Mouse (Mus musculus) neural tube, postnatal 0 days (tissue): ENCODE measurements around the gene Zscan4e. TPM values are rescaled to one million over a fixed set of nuclear protein-coding genes. Genes with fewer than 3 reads are reported as not detected.

ENCODE experiments used
- microRNA-seq: library from miRNA; unstranded; fragments of <30 nt; microRNA quantifications from one replicate; pipeline ENCODE4, GENCODE M21; 2016
- polyA plus RNA-seq: library from polyadenylated mRNA; unstranded; fragments of >200 nt; fragmentation: Nextera tagmentation; extraction: Ambion mirVana; gene quantifications from 2 replicates; pipeline ENCODE4 v1.2.1, GENCODE M21; 2015

Gene Zscan4e
- not detected in 2 replicates for polyA plus RNA-seq

DNA sequence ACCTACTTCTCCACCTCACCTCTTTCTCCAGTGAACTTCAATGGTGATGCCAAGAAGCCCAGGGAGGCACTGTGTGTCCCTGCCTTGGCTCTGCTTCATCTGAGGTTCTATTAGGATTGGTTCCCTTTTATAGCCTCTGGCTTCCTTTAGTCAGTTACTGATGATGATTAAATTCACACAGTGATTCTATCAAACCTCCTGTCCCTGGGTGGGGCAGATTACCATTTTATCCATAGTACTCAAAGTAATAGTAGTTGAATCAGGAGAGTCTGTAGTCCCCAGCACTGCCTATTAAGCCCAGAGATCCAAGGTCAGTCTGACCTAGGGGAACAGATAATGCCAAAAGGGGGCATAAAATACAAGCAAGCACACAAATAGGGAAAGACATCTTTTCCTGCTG is at the start of gene Zscan4e:
Zscan4e (minus strand) TSS at position 101 of the 400 bp plus-strand sequence.

Small RNAs within 50 kb of the gene (microRNA-seq; reads per million reads assigned to microRNA genes)
- gene Gm23087, result not detected
- gene Gm26248, result not detected

Other genes starting within 250 kb of the Zscan4e start
- gene Zscan4-ps1, start 241.0 kb downstream of the Zscan4e start, polyA plus RNA-seq, result not detected in 2 replicates
- not detected in 2 replicates for gene Zscan4d, start 144.5 kb downstream of the Zscan4e start, polyA plus RNA-seq
- not detected in 2 replicates for gene Zscan4f, start 87.2 kb upstream of the Zscan4e start, polyA plus RNA-seq
- not detected in 2 replicates for gene Zscan4-ps2, start 203.6 kb upstream of the Zscan4e start, polyA plus RNA-seq